Mouse (Mus musculus) small intestine, adult 2 months (tissue): Measurements from ENCODE around the gene Asb8. TPM values are rescaled to one million over a fixed set of nuclear protein-coding genes. Genes with fewer than 3 reads are reported as not detected.

Experiments
- H3K27ac ChIP-seq: fragments of 200-500 bp; 2 replicates; pipeline ENCODE4 v1.5.1; 2012; ENCODE audit warnings: low read depth, low read length, control low read depth, inconsistent platforms; ENCODE audit not compliant: insufficient read depth
- H3K27me3 ChIP-seq: fragments of 200-500 bp; 2 replicates; pipeline ENCODE4 v1.6.1; 2012; ENCODE audit warnings: mild to moderate bottlenecking, moderate library complexity, low read length, inconsistent platforms; ENCODE audit not compliant: control insufficient read depth, insufficient read depth
- H3K36me3 ChIP-seq: fragments of 200-500 bp; 2 replicates; pipeline ENCODE4 v1.6.1; 2012; ENCODE audit warnings: mild to moderate bottlenecking, low read length, control low read depth, inconsistent platforms; ENCODE audit not compliant: control insufficient read depth, insufficient read depth
- H3K4me1 ChIP-seq: fragments of 200-500 bp; 2 replicates; pipeline ENCODE4 v1.6.1; 2012; ENCODE audit warnings: low read length, inconsistent platforms, mixed read lengths; ENCODE audit not compliant: control insufficient read depth, insufficient read depth, insufficient read length
- H3K4me3 ChIP-seq: fragments of 200-500 bp; 2 replicates; pipeline ENCODE4 v1.5.1; 2012; ENCODE audit warnings: low read depth, mild to moderate bottlenecking, control low read depth, inconsistent platforms, low read length, moderate library complexity
- CTCF ChIP-seq: fragments of 200-500 bp; IDR thresholded peaks from 2 replicates; pipeline ENCODE4 v1.5.1; 2012; ENCODE audit warnings: low read depth, mild to moderate bottlenecking, control low read depth, inconsistent platforms, low read length, moderate library complexity, mixed read lengths; ENCODE audit not compliant: insufficient replicate concordance, insufficient read length; ENCODE audit errors: extremely low read depth
- POLR2A ChIP-seq: fragments of 200-500 bp; IDR thresholded peaks from 2 replicates; pipeline ENCODE4 v1.6.1; 2012; ENCODE audit warnings: low read depth, mild to moderate bottlenecking, control low read depth, inconsistent platforms, low read length, moderate library complexity
- WGBS: fragments of 180-500 bp; shearing (Covaris S2); methylation state at CpG from one replicate; pipeline ENCODE4 v1.1.7; 2018; 5-methylcytosine and 5-hydroxymethylcytosine counted together
- polyA plus RNA-seq: library from polyadenylated mRNA; depleted of rRNA; stranded (reverse); fragments of >200 nt; gene quantifications from 2 replicates; pipeline ENCODE4 v1.2.3, GENCODE M21; 2012; rRNA removed

Gene Asb8
- 15.8 and 27.3 TPM in 2 replicates for polyA plus RNA-seq

DNA sequence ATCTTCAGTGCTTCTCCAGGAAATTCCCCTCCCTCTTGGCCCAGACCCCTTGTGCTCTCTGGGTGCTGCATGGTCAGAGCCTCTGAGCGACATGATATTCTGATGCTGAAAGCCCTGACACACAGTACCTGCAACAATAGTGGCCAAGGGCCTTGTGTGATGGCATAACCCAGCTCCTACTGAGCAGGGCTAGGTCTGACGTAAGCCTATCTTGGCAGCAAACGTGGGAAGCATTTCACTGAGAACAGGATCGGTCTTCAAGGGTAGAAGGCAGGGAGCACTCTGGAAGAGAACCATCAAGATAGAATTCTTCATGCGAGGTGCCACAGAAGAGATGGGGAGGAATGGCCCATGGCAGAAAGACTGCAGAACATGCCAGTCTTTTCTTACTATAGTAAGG is at the start of gene Asb8:
TSS of gene Asb8 (minus strand) at position 101 of the 400 bp plus-strand sequence.
- Histone ChIP-seq H3K4me3 (no peak within 1 kb of the TSS), H3K4me1 (peaks cover 7% of the 10 kb centered on the region), H3K27ac (no peak within 1 kb of the TSS), H3K27me3 (peaks cover 25% of the 10 kb centered on the region), H3K36me3 (no peaks in the 10 kb centered on the region)
- TF ChIP-seq POLR2A (no peak), CTCF (no peak)
- WGBS = 79% methylated on average over 5 of the region's 5 CpGs

GRCm38 (mm10) chr15:98214130-98214529 is 48.7 kb upstream of the Asb8 start:
- H3K4me1 ChIP-seq = no peaks in the 10 kb centered on the region
- H3K4me3 ChIP-seq = no peak overlapping the region
- WGBS = 50% methylated on average over 5 of the region's 5 CpGs
- H3K27ac ChIP-seq = no peak overlapping the region
- no peaks in the 10 kb centered on the region for H3K27me3 ChIP-seq
- TF ChIP-seq CTCF (no peak), POLR2A (no peak)
- H3K36me3 ChIP-seq = no peaks in the 10 kb centered on the region

DNA sequence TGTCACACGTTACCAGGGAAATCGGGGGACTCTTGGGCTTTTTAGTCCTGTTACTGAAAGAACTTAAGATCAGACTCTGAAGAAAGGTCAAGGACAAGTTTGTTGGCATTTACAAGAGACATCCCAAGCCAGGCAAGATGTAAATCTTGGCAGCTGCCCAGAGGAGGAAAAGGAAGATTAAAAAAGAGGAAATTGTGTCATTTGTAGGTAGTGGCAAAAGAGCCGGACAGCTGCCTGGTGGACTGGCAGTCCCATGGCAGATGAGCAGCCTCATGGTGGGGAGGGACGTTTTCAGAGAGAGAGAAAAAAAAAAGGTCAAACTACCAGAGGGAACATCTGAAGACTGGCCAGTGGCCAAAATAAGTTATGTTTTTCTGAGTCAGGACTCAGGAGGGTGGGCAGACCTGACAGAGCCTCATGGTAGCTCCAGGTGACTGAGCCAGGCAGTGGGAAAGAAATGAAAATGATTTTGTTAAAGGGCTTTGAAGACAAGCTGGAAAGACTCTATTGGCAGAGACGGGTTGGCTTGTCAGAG is 48.0 kb upstream of the Asb8 start:
- TF ChIP-seq POLR2A (no peak), CTCF (no peak)
- Histone ChIP-seq H3K4me3 (no peak overlapping the region), H3K27me3 (no peaks in the 10 kb centered on the region), H3K27ac (no peak overlapping the region), H3K36me3 (no peaks in the 10 kb centered on the region), H3K4me1 (no peaks in the 10 kb centered on the region)
- WGBS = 67% methylated on average over 5 of the region's 5 CpGs

GRCm38 (mm10) chr15:98209676-98210075 is 44.3 kb upstream of the Asb8 start:
- no peak overlapping the region for H3K27ac ChIP-seq
- WGBS = 64% methylated on average over 7 of the region's 7 CpGs

DNA sequence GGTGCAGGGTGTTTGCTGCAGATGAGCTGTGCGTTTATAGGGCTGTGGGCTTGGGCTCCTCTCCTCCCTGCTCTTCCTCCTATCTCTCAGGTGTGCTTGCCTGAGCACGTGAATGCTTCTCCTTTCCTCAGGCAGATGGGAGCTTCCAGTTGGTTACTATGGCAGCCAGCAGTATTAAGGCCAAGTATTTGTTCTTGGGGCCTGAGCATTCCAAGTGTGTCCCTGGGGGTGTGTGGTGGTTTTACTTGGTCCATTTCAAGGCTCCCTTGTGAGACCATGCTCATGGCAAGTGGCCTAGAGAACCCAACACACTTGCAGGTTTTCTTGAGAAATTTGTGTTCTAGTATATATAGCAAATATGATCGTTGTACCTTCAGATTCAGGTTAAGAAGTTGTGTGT is 30.0 kb upstream of the Asb8 start, which contains the start of gene Olfr288:
TSS of gene Olfr288 (minus strand) at position 101 of the 400 bp plus-strand sequence.
- H3K4me3 ChIP-seq = no peak within 1 kb of the TSS
- H3K27ac ChIP-seq = no peak within 1 kb of the TSS
- H3K27me3 ChIP-seq = no peaks in the 10 kb centered on the region
- H3K36me3 ChIP-seq = no peaks in the 10 kb centered on the region
- H3K4me1 ChIP-seq = no peaks in the 10 kb centered on the region
- 60% methylated on average over 3 of the region's 3 CpGs for WGBS
- no peak for TF ChIP-seq POLR2A
- no peak for TF ChIP-seq CTCF

More at GRCm38 (mm10) chr15:98209676-98210075, 44.3 kb upstream of the Asb8 start:
- H3K27me3 ChIP-seq = no peaks in the 10 kb centered on the region
- no peaks in the 10 kb centered on the region for H3K36me3 ChIP-seq
- TF ChIP-seq CTCF = no peak
- no peak for TF ChIP-seq POLR2A
- no peak overlapping the region for H3K4me3 ChIP-seq
- no peaks in the 10 kb centered on the region for H3K4me1 ChIP-seq

DNA sequence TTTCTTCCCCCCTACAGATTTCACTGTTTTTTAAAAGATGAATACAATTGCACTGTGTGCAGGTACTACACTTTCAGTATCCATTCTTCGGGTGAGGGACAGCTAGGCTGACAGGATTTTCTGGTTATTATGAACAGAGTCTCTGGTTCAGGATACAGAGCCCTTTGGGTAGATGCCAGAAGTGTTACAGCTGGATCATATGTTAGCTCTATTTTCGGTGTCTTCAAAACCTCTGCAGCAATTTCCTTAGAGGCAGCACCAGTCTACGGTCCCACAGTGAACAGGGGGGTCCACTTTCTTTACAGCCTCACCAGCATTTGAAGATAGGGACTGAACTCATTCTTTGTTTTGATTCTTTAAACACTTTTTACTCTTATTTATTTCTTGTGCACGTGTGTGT is 19.0 kb upstream of the Asb8 start:
- 47% methylated on average over 4 of the region's 4 CpGs for WGBS
- no peak for TF ChIP-seq CTCF

DNA sequence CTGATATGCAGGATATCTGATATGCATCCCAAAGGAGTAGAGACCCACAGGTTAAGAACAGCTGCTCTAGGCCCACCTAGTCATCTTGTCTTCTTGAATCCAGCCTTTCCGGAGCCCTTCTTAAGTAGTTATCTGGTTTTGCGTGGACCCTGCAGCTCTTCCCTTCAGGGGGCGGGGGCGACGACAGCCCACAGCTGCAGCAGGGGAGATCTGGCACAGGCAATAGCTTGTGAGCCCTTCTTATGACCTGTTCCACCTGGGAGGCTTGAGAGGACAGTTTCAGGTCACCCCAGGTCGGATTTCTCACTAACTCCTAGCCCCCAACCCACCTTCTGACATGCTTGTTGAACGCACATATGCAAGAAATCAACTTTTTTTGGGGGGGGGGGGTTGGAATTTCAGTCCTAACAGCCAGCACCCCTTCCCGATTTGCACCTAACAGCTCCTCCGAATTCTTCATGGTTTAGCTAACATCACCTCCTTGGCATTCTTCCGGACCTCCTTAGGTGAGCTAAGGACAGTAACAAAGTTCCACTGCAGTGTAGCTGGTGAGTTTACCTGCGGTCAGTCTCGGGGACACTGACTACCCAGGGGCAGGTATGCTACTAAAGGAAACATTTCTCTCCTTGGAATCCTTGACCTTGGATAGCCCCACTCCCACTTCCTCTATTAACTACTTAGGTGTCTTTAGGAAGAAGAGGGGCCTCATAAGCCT is 16.6 kb upstream of the Asb8 start:
- Histone ChIP-seq H3K4me1 (no peaks in the 10 kb centered on the region), H3K4me3 (no peak overlapping the region), H3K27ac (no peak overlapping the region), H3K27me3 (peaks cover 2% of the 10 kb centered on the region; the same call in 1 of the 2 replicates), H3K36me3 (no peaks in the 10 kb centered on the region)
- WGBS = 65% methylated on average over 12 of the region's 12 CpGs
- TF ChIP-seq POLR2A (no peak), CTCF (no peak)

More for the DNA sequence above, 19.0 kb upstream of the Asb8 start:
- no peaks in the 10 kb centered on the region for H3K4me1 ChIP-seq
- no peak overlapping the region for H3K27ac ChIP-seq
- no peak overlapping the region for H3K4me3 ChIP-seq
- peaks cover 2% of the 10 kb centered on the region; the same call in 1 of the 2 replicates for H3K27me3 ChIP-seq
- no peaks in the 10 kb centered on the region for H3K36me3 ChIP-seq
